Mouse (Mus musculus) spleen, embryonic (tissue): ENCODE data around the gene Fam71b.

ENCODE experiments used
- CTCF ChIA-PET: fragments of 350-600 bp; sonication (Branson Sonifier 250); formaldehyde crosslinking; loops from one replicate; lab custom pipeline; 2022; lab: Charles Lee

The Fam71b gene

GRCm38 (mm10) chr11:46380097-46380675, 16.2 kb upstream of the Fam71b start:
- CTCF ChIA-PET, result interaction anchor here (0.6 kb wide), 1 partner anchor 209 kb away, joined by 3 read pairs; no protein-coding TSS in a partner anchor

- CTCF ChIA-PET, result interaction anchor here (0.7 to 2.8 kb wide), 2 partner anchors 12 to 15 kb away, joined by 5 to 12 read pairs; partner anchors contain the start of gene Fam71b
Measured at GRCm38 (mm10) chr11:46382466-46382865, 13.9 kb upstream of the Fam71b start.

DNA sequence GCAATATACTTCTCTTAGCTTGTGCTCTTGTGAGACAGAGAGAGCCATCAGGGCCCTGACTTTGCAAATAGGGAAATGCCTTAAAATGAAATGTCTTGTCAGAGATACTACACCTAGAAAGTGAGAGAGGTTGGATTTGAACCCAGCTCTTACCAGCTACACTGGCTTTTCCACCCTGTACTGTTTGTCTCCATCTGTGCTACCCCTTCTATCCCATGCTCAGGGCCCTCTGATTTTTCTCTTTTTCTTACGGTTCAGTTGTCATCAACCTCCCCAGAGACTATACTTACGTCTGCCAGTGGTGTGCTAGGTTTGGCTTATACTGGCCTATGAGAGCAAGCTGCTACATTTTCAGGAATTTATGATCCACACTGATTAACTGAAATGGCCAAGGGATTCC, 11.4 kb upstream of the Fam71b start:
- CTCF ChIA-PET, result interaction anchor here (2.8 kb wide), 1 partner anchor 12 kb away, joined by 12 read pairs; the partner anchor contains the start of gene Fam71b

- CTCF ChIA-PET, result interaction anchor here (0.9 kb wide), 1 partner anchor 26 kb away, joined by 3 read pairs; no protein-coding TSS in a partner anchor
Measured at GRCm38 (mm10) chr11:46386556-46386955, 9.8 kb upstream of the Fam71b start.

- CTCF ChIA-PET, result no interaction called here
Measured at GRCm38 (mm10) chr11:46387061-46387460, 9.3 kb upstream of the Fam71b start.

DNA sequence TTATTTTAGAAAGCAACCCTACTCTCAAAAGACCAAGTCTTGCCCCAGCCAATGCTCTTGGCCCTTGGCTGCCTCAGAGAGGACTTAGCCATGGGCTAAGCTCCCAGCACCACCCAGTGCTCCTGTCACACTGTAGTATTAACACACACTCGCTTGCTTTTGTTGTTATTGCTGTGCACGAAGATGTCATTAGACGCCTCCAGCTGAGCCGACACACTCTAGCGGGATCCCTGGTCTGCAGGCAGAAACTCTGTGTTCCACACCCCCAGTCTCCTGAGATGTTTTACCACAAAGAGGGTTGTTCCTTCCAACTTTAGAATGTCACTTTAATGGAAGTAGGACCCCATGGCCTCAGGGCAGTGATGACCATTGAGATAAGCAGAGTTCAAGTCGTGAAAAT, 7.9 kb upstream of the Fam71b start:
- CTCF ChIA-PET, result interaction anchor here (0.9 kb wide), 1 partner anchor 30 kb away, joined by 3 read pairs; no protein-coding TSS in a partner anchor

DNA sequence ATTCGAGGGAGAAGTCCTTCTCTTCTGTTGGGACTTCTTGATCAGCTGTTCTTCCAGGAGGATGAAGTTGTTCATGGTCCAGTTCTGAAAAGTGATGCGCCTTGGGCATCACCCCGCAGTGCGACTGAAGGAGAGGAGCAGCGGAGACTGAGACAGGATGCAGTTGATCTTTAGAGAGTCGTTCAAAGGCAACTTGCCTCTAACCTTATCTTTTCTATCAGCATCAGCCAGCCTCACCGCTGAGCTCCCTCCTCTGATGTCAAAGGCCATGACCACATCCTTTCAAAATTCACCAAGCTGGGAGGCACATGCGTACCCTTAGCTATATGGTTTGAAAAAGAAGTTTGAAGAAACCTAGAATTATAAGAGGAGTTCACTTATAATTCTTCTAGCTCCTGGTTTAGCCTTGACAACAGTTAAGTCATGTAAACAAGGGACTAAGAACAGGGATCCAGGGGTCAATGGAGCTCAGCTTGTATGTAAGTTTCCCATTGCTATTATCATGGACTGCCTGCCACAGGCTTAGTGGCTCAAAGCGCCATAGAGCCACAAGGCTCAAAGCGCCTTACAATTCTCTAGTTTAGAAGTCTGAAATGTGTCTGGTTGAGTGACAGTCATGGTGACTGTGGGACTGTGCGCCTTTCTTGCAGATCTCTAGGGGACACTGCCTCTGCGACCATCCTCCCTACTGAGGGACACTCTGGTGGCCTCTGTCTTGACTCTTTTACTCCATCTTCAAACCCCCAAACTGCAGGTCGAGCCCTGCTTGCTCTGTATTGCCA, 6.8 kb upstream of the Fam71b start, which contains the start of gene Itk:
TSS of gene Itk (minus strand) at position 180 of the 782 bp plus-strand sequence.
- CTCF ChIA-PET, result no interaction called here

GRCm38 (mm10) chr11:46390621-46391020, 5.7 kb upstream of the Fam71b start:
- CTCF ChIA-PET, result no interaction called here

- CTCF ChIA-PET, result no interaction called here
Measured at GRCm38 (mm10) chr11:46392890-46393289, 3.5 kb upstream of the Fam71b start.

DNA sequence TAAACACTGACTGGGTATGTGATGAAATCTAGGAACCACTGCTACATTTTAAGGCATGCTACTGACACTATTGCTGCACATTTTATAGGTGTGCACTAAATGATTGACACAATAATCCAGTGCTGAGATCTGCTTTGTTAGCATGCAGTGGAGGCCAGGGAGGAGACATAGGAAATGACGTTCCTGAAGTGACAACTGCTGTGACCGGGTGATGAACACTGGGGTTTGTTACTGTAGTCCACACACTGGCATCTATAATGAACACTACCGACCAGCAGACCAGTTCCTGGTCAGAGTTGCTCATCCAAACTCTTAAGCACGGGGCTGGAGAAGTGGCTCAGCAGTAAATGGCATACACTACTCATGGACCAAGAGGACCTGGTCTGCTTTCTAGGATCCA, 2.9 kb upstream of the Fam71b start:
- CTCF ChIA-PET, result no interaction called here

DNA sequence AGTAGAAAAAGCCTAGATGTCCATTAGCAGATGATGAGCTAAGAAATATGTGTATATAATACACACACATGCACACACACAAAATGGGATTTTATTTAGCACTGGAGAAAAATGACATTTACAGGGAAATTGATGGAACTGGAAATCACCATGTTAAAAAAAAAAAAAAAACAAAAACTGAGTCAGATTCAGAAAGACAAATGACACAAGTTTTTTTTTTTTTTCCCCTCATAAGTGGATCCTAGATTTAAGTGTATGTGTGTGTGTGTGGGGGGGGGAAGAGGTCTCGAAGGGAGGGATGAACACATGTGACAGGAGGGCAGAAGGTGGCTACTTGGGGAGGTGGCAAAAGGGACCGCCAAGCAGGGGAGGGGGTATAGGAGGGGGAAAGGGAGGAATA, 1.3 kb upstream of the Fam71b start:
- CTCF ChIA-PET, result no interaction called here

DNA sequence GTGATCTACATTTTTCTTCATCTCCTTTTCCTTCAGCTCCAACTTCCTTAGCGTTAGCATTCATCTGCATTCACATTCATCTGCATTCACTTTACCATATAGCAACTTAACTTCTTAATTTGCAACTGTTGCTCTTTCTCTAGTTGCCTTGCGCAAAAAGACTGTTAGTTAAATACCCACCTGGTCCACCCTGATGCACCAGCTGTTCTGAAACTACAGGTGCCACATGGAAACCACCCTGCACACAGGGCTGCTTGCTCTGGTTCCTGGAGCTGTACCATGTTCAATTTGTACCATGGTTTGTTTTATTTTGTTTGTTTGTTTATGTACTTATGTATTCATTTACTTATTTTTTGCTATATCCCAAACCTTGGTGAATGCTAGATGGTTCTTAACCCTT, 661 bp upstream of the Fam71b start:
- CTCF ChIA-PET, result interaction anchor here (3.4 kb wide), 1 partner anchor 12 kb away, joined by 12 read pairs; no protein-coding TSS in a partner anchor

GRCm38 (mm10) chr11:46396860-46397179, 461 bp downstream of the Fam71b start:
- CTCF ChIA-PET, result interaction anchor here (3.4 kb wide), 1 partner anchor 13 kb away, joined by 12 read pairs; no protein-coding TSS in a partner anchor

DNA sequence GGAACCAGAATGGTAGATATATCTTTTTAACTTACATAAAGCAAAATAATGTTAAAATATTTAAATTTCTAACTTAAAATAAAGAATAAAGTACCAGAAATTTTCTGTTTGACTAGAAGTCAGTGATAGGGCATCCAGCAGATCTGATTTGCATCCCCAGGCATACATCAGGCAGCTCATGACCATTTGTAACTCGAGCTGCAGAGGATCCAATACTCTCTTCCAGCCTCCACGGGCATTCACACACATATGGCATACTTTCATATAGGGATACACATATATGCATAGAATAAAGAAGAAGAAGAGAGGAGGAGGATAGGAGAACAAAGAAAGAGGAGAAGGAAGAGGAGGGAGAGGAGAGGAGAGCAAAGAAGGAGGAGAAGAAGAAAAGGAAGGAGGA, 1.5 kb downstream of the Fam71b start:
- CTCF ChIA-PET, result interaction anchor here (3.4 kb wide), 1 partner anchor 14 kb away, joined by 12 read pairs; no protein-coding TSS in a partner anchor

DNA sequence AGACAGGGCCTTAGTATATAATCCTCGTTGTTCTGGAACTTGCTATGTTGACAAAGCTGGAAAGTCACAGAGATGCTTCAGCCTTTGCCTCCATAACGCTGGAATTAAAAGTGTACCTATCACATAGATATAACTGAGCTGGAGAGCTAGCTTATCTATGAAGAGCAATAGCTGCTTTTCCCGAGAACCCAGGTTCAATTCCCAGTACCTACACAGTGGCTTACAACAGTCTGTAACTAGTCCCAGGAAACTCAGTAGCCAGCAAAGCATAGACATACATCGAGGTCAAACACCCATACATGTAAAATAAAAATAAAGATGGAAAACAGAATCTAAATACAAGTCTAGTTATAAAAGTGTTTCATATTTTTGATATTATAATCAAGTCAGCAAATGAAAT, 2.1 kb downstream of the Fam71b start:
- CTCF ChIA-PET, result interaction anchor here (0.7 to 3.4 kb wide), 2 partner anchors 15 to 302 kb away, joined by 3 to 12 read pairs; no protein-coding TSS in a partner anchor

- CTCF ChIA-PET, result interaction anchor here (0.7 to 3.4 kb wide), 2 partner anchors 15 to 303 kb away, joined by 3 to 12 read pairs; no protein-coding TSS in a partner anchor
Measured at GRCm38 (mm10) chr11:46398933-46399383, 2.6 kb downstream of the Fam71b start.

DNA sequence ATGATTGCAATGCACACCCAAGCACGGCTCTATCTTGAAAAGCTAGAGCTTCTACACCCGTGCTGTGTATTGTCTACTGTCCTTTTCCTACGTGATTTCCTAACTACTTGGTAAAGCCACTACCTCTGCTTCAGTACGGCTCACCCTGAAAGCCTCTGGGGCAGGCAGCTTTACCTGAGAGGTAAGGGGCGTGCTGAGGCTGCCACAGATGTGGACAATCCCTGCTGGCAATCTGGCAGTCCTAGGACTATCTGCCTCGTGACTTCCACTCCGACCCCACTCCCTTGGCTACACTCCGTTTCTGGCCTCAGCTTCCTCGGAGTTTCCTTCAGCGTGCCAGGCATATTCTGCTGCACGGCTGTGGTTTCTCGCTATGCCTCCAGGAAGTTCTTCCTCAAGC, 5.2 kb downstream of the Fam71b start:
- CTCF ChIA-PET, result interaction anchor here (0.6 to 0.7 kb wide), 3 partner anchors 263 to 974 kb away, joined by 3 to 4 read pairs (median 4); no protein-coding TSS in a partner anchor

GRCm38 (mm10) chr11:46404986-46405385, 8.6 kb downstream of the Fam71b start:
- CTCF ChIA-PET, result no interaction called here

- CTCF ChIA-PET, result no interaction called here
Measured at GRCm38 (mm10) chr11:46406721-46407120, 10.4 kb downstream of the Fam71b start.

- CTCF ChIA-PET, result interaction anchor here (0.7 kb wide), 1 partner anchor 114 kb away, joined by 8 read pairs; the partner anchor contains the start of gene Gm12169
Measured at GRCm38 (mm10) chr11:46410018-46410563, 13.7 kb downstream of the Fam71b start.

GRCm38 (mm10) chr11:46418438-46418837, 22.1 kb downstream of the Fam71b start:
- CTCF ChIA-PET, result interaction anchor here (0.8 kb wide), 1 partner anchor 31 kb away, joined by 3 read pairs; no protein-coding TSS in a partner anchor
